Mouse (Mus musculus): ENCODE data around the gene Daw1. TPM values are rescaled to one million over a fixed set of nuclear protein-coding genes. Genes with fewer than 3 reads are reported as not detected.

Daw1 gene
- not detected in 2 replicates for polyA plus RNA-seq (2015; fragmentation: Nextera tagmentation; extraction: Ambion mirVana)

DNA sequence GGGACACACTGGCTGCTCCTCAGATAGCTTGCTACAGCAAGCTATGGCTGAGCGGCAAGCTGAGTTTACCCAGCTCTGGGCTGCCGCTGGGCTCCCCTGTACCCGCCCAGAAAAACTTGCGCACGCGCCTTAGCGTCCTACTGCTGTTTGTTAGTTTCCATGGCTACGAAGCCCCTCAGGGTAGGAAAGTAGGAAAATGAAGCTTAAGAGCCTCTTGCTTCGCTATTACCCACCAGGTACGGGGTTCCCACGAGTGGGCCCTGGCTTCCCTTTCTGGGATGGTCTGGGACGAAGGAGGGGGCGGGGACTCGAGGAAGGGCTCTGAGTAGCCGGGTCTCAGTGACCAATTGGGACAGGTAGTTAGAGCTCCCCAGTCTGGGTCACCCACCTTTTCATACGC, at the start of gene Daw1:
TSS of gene Daw1 (plus strand) at position 150 of the 400 bp plus-strand sequence.
- H3K9me3 ChIP-seq, result no peaks in the 10 kb centered on the region
- no peaks in the 10 kb centered on the region for H3K27me3 ChIP-seq
- no peaks in the 10 kb centered on the region for H3K36me3 ChIP-seq
- whole genome bisulfite sequencing, result 1% methylated on average over 16 of the region's 16 CpGs
- H3K4me1 ChIP-seq, result no peaks in the 10 kb centered on the region
- H3K9ac ChIP-seq, result no peak within 1 kb of the TSS
- ATAC-seq (ENCODE audit: insufficient number of reproducible peaks, low FRiP score, low TSS enrichment, low read depth), result peak; percentile 78
- peak within 1 kb of the TSS; percentile 59 for H3K4me3 ChIP-seq
- no peak within 1 kb of the TSS; the same call in 1 of the 2 replicates for H3K27ac ChIP-seq
- H3K4me2 ChIP-seq, result peak within 1 kb of the TSS; percentile 72

DNA sequence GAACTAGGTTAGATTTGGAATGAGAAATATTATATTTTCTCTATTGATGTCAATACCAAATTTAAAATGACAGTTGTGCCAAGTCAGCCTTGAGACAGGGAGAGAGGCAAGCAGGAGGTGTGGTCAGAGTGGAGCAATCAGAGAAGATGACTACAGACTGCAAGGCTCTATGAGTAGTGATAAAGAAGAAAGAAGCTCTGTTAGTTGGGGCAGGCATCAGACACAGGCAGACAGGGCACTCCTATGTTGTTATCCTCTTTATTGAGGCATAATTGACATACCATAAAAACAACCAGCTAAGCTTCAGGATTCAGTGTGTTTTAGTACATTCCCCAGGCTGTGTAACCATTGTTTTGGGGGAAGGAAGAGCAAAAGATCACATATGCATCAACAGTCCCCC, 48.6 kb upstream of the Daw1 start:
- H3K9me3 ChIP-seq, result no peaks in the 10 kb centered on the region
- no peak for ATAC-seq (ENCODE audit: insufficient number of reproducible peaks, low FRiP score, low TSS enrichment, low read depth)
- H3K4me2 ChIP-seq, result no peak overlapping the region
- no peaks in the 10 kb centered on the region for H3K27me3 ChIP-seq
- no peak overlapping the region for H3K4me3 ChIP-seq
- H3K27ac ChIP-seq, result no peak overlapping the region
- H3K9ac ChIP-seq, result no peak overlapping the region
- no peaks in the 10 kb centered on the region for H3K4me1 ChIP-seq
- no peaks in the 10 kb centered on the region for H3K36me3 ChIP-seq

DNA sequence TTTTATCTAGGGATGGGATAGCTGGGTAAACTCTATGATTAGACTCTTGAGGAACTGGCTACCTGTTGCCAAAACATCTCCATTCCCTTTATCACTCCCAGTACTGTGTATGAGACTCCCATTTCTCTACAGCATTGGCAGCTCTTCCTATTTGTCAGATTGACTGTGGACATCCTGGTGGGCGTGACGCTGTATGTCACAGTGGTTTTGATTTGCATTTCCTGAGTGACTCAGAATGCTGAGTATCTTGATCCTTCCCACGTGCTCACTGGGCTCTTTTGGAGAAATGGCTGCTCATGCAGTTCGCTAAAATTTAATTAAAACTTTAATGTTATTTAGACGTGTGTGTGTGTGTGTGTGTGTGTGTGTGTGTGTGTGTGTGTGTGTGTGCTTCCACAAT, 47.8 kb upstream of the Daw1 start:
- Histone ChIP-seq H3K9ac (no peak overlapping the region), H3K9me3 (no peaks in the 10 kb centered on the region), H3K27ac (no peak overlapping the region), H3K36me3 (no peaks in the 10 kb centered on the region), H3K27me3 (no peaks in the 10 kb centered on the region), H3K4me1 (no peaks in the 10 kb centered on the region), H3K4me3 (no peak overlapping the region), H3K4me2 (no peak overlapping the region)
- WGBS, result 62% methylated on average over 5 of the region's 5 CpGs
- no peak for ATAC-seq (ENCODE audit: insufficient number of reproducible peaks, low FRiP score, low TSS enrichment, low read depth)

DNA sequence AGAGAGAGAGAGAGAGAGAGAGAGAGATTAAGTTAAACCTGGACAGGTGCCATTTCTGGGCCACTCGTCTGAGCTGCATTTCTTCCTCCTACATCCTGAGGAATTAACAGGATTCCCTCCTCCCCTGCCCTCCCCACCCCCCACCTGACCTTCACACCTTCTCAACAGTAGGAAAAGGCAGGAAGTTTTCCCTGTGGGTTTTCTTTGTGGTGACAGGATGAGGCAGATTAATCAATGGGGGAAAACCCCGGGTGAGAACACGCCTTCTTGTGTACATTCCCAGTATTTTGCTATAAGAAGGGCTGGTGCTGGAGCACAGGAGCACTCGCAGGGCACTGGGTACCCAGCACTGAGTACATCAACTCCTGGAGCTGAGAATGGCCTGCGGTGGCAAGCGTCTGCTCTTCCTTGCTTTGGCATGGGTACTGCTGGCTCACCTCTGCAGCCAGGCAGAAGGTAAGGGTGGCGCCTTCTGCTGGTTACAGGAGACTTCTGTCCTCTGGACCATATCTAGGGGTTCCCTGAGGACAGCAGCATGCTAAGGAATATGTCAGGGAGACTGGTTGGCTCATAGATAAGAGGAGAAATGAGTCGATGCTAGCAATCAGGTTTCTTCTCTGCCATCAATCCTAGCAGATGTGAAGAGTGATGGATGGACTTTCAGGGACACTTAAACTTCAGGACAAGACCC, 43.0 kb upstream of the Daw1 start, which contains the start of gene Ccl20:
TSS of gene Ccl20 (plus strand) at position 320 of the 691 bp plus-strand sequence.
- Histone ChIP-seq H3K27me3 (no peaks in the 10 kb centered on the region), H3K9ac (no peak within 1 kb of the TSS), H3K4me3 (no peak within 1 kb of the TSS), H3K27ac (no peak within 1 kb of the TSS), H3K9me3 (no peaks in the 10 kb centered on the region), H3K4me2 (no peak within 1 kb of the TSS), H3K4me1 (no peaks in the 10 kb centered on the region), H3K36me3 (no peaks in the 10 kb centered on the region)
- 33% methylated on average over 8 of the region's 8 CpGs for WGBS
- no peak for ATAC-seq (ENCODE audit: insufficient number of reproducible peaks, low FRiP score, low TSS enrichment, low read depth)

DNA sequence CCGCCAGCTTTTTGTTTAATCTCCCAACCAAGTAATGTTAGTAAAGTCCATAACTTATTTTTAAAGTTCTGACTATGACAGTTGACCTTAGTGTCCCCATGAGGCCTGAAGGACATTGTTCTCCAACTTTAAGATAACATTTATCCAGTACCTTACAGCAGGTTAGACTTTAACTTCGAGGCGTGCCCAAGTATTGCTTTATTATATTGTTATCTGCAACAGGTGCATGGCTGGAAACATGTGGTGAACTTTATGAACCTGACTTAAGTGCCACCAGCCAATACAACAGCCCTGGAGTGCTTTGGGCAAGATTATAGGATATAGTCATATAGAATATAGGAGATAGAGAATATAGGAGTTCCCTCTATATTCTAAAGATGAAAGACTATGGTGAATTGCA, 42.3 kb upstream of the Daw1 start:
- Histone ChIP-seq H3K4me1 (no peaks in the 10 kb centered on the region), H3K9ac (no peak overlapping the region), H3K36me3 (no peaks in the 10 kb centered on the region), H3K27ac (no peak overlapping the region), H3K4me3 (no peak overlapping the region), H3K9me3 (no peaks in the 10 kb centered on the region), H3K27me3 (no peaks in the 10 kb centered on the region), H3K4me2 (no peak overlapping the region)
- 88% methylated on average over 3 of the region's 3 CpGs for WGBS
- no peak for ATAC-seq (ENCODE audit: insufficient number of reproducible peaks, low FRiP score, low TSS enrichment, low read depth)

DNA sequence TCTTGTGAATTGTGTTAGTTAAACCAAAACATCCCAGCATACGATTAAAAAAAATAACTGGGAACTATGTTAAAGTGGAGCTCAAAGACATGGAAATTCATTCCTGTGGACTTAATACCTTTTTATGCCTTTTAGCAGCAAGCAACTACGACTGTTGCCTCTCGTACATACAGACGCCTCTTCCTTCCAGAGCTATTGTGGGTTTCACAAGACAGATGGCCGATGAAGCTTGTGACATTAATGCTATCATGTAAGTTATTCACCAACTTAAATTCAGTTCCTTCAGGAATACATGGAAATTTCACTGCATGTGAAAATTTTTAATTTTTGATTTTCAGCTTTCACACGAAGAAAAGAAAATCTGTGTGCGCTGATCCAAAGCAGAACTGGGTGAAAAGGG, 41.9 kb upstream of the Daw1 start:
- 83% methylated on average over 7 of the region's 7 CpGs for WGBS
- no peaks in the 10 kb centered on the region for H3K4me1 ChIP-seq
- no peaks in the 10 kb centered on the region for H3K36me3 ChIP-seq
- no peak overlapping the region for H3K4me2 ChIP-seq
- H3K27ac ChIP-seq, result no peak overlapping the region
- no peaks in the 10 kb centered on the region for H3K27me3 ChIP-seq
- H3K9ac ChIP-seq, result no peak overlapping the region
- no peak overlapping the region for H3K4me3 ChIP-seq
- no peaks in the 10 kb centered on the region for H3K9me3 ChIP-seq
- ATAC-seq (ENCODE audit: insufficient number of reproducible peaks, low FRiP score, low TSS enrichment, low read depth), result no peak

DNA sequence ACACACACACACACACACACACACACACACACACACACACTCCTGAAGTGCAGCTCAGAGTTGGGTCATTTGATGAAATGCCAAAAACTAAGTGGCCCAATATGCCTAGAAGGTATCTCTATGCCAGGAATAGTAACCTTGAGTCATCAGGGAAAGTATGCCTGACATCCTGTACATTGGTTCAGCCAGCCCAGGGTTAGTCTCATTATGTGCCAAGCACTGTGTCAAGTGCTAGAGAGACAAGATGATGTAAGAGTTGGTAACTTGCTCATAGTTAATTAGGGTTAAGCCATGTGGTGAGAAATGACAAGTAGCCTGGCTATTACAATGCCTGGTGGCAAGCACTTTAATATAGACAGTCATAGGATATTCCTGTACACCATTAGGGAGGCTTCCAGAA, 39.6 kb upstream of the Daw1 start:
- no peak overlapping the region for H3K9ac ChIP-seq
- H3K4me1 ChIP-seq, result no peaks in the 10 kb centered on the region
- H3K4me3 ChIP-seq, result no peak overlapping the region
- H3K27me3 ChIP-seq, result no peaks in the 10 kb centered on the region
- H3K4me2 ChIP-seq, result no peak overlapping the region
- no peaks in the 10 kb centered on the region for H3K9me3 ChIP-seq
- no peak for ATAC-seq (ENCODE audit: insufficient number of reproducible peaks, low FRiP score, low TSS enrichment, low read depth)
- H3K27ac ChIP-seq, result no peak overlapping the region
- no peaks in the 10 kb centered on the region for H3K36me3 ChIP-seq

DNA sequence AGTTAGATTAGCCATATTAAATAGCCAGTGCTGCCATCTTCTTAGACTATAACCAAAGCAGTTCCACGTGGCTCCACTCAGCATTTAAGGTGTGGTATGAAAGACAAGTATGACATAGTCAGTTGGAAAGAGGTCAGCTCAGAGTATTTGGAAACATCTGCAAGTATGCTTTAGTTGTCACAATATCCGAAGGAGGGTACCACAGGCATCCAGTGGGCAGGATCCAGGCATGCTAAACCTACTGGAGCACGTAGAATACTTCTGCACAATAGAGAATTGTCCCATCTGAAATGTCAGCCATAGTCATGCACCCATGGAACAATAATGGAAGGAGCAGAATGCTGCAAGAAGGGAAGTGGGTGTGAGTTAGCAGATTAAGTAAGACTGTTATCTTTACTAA, 39.2 kb upstream of the Daw1 start:
- H3K27ac ChIP-seq, result no peak overlapping the region
- no peaks in the 10 kb centered on the region for H3K9me3 ChIP-seq
- WGBS, result 78% methylated on average over 3 of the region's 3 CpGs
- H3K36me3 ChIP-seq, result no peaks in the 10 kb centered on the region
- no peaks in the 10 kb centered on the region for H3K4me1 ChIP-seq
- H3K4me2 ChIP-seq, result no peak overlapping the region
- no peak for ATAC-seq (ENCODE audit: insufficient number of reproducible peaks, low FRiP score, low TSS enrichment, low read depth)
- no peak overlapping the region for H3K4me3 ChIP-seq
- H3K27me3 ChIP-seq, result no peaks in the 10 kb centered on the region
- H3K9ac ChIP-seq, result no peak overlapping the region

DNA sequence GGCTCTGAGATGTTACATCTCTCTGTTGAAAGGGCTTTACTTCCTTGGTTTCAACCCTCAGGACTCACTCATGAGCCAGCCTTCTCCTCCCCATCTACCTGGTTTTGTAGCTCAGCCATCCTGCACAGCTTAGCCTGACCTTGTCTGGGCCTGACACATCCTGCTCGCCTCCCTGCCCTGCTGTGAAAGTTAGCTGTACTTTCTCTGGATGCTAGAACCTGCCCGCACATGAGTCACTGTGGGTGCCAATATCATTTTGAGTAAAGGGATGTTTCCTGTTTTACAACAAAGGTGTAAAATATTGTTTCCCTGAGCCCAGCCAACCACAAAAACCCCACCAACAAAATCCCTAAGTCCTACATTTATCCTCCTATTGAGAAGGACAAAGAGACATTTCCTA, 36.4 kb upstream of the Daw1 start:
- Histone ChIP-seq H3K27ac (no peak overlapping the region), H3K36me3 (no peaks in the 10 kb centered on the region), H3K4me1 (no peaks in the 10 kb centered on the region), H3K9ac (no peak overlapping the region), H3K4me3 (no peak overlapping the region), H3K27me3 (no peaks in the 10 kb centered on the region), H3K9me3 (no peaks in the 10 kb centered on the region), H3K4me2 (no peak overlapping the region)
- no peak for ATAC-seq (ENCODE audit: insufficient number of reproducible peaks, low FRiP score, low TSS enrichment, low read depth)
- 65% methylated on average over 2 of the region's 2 CpGs for WGBS

DNA sequence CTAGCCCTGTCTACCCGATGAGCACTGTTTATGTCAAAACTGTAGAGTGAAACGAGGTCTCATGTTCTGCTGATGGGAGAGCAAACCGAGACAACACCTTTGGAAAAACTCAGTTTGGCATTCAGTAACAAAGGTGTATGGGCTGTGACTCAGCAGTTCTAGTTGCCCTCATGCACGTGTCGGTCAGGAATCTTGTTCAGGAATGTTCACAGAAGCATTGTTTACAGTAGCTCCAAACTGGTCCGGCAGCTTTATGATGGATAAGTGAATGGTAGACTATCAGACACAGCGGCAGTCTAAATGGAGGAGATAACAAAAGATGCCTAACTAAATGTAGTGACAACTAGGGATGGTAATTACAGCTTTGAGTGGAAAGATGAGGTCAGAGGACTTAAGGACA, 23.7 kb upstream of the Daw1 start:
- no peak for ATAC-seq (ENCODE audit: insufficient number of reproducible peaks, low FRiP score, low TSS enrichment, low read depth)
- H3K27ac ChIP-seq, result no peak overlapping the region
- H3K27me3 ChIP-seq, result no peaks in the 10 kb centered on the region
- H3K36me3 ChIP-seq, result no peaks in the 10 kb centered on the region
- no peaks in the 10 kb centered on the region for H3K4me1 ChIP-seq
- H3K4me3 ChIP-seq, result no peak overlapping the region
- H3K4me2 ChIP-seq, result no peak overlapping the region
- H3K9me3 ChIP-seq, result no peaks in the 10 kb centered on the region
- no peak overlapping the region for H3K9ac ChIP-seq
- WGBS, result 70% methylated on average over 7 of the region's 7 CpGs

DNA sequence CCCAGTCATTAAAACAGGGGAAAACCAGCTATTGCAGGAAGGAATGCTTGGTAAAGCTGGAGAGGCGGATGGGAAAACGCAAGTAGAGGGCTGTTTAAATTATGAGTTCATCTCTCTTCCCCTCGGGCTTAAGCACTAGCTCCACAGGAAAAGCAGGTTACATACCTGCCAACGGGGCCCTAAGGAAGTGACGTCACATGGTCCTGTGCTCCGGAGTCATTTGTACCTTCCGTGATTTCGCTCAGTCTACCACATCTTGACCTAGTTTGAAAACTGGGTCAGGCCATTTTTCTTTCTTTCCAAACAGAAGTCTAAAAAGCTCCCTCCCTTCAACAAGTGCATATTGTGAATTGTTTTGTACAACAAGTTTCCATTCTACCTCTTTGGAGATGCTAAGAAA, 21.7 kb upstream of the Daw1 start:
- ATAC-seq (ENCODE audit: insufficient number of reproducible peaks, low FRiP score, low TSS enrichment, low read depth), result no peak
- Histone ChIP-seq H3K27ac (no peak overlapping the region), H3K4me1 (no peaks in the 10 kb centered on the region), H3K27me3 (no peaks in the 10 kb centered on the region), H3K36me3 (no peaks in the 10 kb centered on the region), H3K9ac (no peak overlapping the region), H3K4me3 (no peak overlapping the region), H3K4me2 (no peak overlapping the region), H3K9me3 (no peaks in the 10 kb centered on the region)
- WGBS, result 65% methylated on average over 8 of the region's 8 CpGs

DNA sequence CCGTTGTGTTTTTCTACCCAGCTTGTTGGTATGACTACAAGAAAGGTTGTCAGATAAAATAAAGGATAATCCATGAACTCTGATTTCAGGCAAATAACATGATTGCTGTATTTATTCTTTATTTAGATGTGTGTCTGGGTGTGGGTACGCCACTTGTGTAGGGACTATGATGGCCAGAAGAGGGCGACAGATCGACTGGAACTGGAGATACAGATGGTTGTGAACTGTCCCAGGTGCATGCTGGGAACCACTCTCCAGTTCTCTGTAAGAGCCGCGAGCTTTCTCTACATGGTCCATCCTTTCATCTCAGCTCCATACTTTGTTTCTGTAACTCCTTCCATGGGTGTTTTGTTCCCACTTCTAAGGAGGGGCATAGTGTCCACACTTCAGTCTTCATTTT, 20.8 kb upstream of the Daw1 start:
- Histone ChIP-seq H3K36me3 (no peaks in the 10 kb centered on the region), H3K9me3 (no peaks in the 10 kb centered on the region), H3K27ac (no peak overlapping the region), H3K4me1 (no peaks in the 10 kb centered on the region), H3K4me3 (no peak overlapping the region), H3K4me2 (no peak overlapping the region), H3K27me3 (no peaks in the 10 kb centered on the region), H3K9ac (no peak overlapping the region)
- ATAC-seq (ENCODE audit: insufficient number of reproducible peaks, low FRiP score, low TSS enrichment, low read depth), result no peak
- 84% methylated on average over 6 of the region's 6 CpGs for WGBS

DNA sequence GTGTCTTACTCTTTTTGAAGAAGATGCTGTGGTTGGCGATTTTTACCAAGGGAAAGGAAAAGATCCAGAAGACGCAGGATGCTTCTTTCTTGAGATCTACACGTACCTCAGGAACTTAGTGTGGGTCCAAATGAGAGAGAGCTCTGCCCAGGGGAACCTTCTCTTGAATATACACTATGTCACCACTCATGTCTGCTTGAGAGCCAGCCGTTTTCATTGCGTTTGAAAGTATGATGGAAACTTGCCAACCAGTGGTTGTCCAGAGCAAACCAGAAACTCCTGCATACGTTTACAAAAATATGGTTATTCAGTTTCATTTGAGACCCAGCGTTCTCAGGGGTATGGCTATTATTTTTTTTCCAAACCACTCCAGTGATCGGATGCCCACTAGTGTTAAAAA, 18.0 kb upstream of the Daw1 start:
- H3K27ac ChIP-seq, result no peak overlapping the region
- 72% methylated on average over 8 of the region's 8 CpGs for WGBS

More for the DNA sequence above, 18.0 kb upstream of the Daw1 start:
- Histone ChIP-seq H3K36me3 (no peaks in the 10 kb centered on the region), H3K27me3 (no peaks in the 10 kb centered on the region), H3K4me3 (no peak overlapping the region), H3K9ac (no peak overlapping the region), H3K4me2 (no peak overlapping the region), H3K9me3 (no peaks in the 10 kb centered on the region), H3K4me1 (no peaks in the 10 kb centered on the region)
- no peak for ATAC-seq (ENCODE audit: insufficient number of reproducible peaks, low FRiP score, low TSS enrichment, low read depth)

Data from limb, embryonic 15.5 days (tissue).